Mouse (Mus musculus) liver, embryonic 11.5 days (tissue): ENCODE results near the gene Epb41. TPM values are rescaled to one million over a fixed set of nuclear protein-coding genes. Genes with fewer than 3 reads are reported as not detected.

ENCODE experiments used
- ATAC-seq: fragments of 200-750 bp; cut with Nextera tagmentation; replicated peaks from 2 replicates; pipeline ENCODE4 v1.8.0; 2017; ENCODE audit warnings: moderate number of reproducible peaks, mild to moderate bottlenecking, moderate TSS enrichment, moderate library complexity; ENCODE audit not compliant: low FRiP score
- DNase-seq: peaks from one replicate; pipeline ENCODE4 v3.0.0-alpha.2; 2017; ENCODE audit warnings: low spot score
- H3K27ac ChIP-seq: fragments of 300-500 bp; sonication (generic); 2 replicates; pipeline ENCODE4 v1.5.1; 2014; ENCODE audit warnings: mild to moderate bottlenecking, low read depth, low read length, control low read depth
- H3K27me3 ChIP-seq: fragments of 300-500 bp; sonication (generic); replicated peaks from 2 replicates; pipeline ENCODE4 v1.6.1; 2014; ENCODE audit warnings: low read length, mixed read lengths; ENCODE audit not compliant: control insufficient read depth, insufficient read depth
- H3K36me3 ChIP-seq: fragments of 300-500 bp; sonication (generic); 2 replicates; pipeline ENCODE4 v1.6.1; 2014; ENCODE audit warnings: mild to moderate bottlenecking, low read length, moderate library complexity, mixed read lengths; ENCODE audit not compliant: control insufficient read depth, insufficient read depth
- H3K4me1 ChIP-seq: fragments of 300-500 bp; sonication (generic); replicated peaks from 2 replicates; pipeline ENCODE4 v1.6.1; 2014; ENCODE audit warnings: low read length, mixed read lengths; ENCODE audit not compliant: control insufficient read depth, insufficient read depth
- H3K4me2 ChIP-seq: fragments of 300-500 bp; sonication (generic); 2 replicates; pipeline ENCODE4 v1.6.1; 2014; ENCODE audit warnings: mild to moderate bottlenecking, control low read depth, moderate library complexity
- H3K4me3 ChIP-seq: fragments of 300-500 bp; sonication (generic); 2 replicates; pipeline ENCODE4 v1.5.1; 2014; ENCODE audit warnings: low read depth, low read length, control low read depth
- H3K9ac ChIP-seq: fragments of 300-500 bp; sonication (generic); 2 replicates; pipeline ENCODE4 v1.6.1; 2014; ENCODE audit warnings: low read depth, low read length, control low read depth
- H3K9me3 ChIP-seq: fragments of 300-500 bp; sonication (generic); 2 replicates; pipeline ENCODE4 v1.6.1; 2016; ENCODE audit warnings: low read length, inconsistent platforms, mixed read lengths; ENCODE audit not compliant: control insufficient read depth
- WGBS: fragments of 180-500 bp; shearing (Covaris S2); extraction: QIAGEN DNeasy Blood & Tissue Kit; methylation state at CpG from one replicate; pipeline ENCODE4 v1.1.7; 2014; 5-methylcytosine and 5-hydroxymethylcytosine counted together
- polyA plus RNA-seq: library from polyadenylated mRNA; unstranded; fragments of >200 nt; fragmentation: Nextera tagmentation; extraction: Ambion mirVana; gene quantifications from 2 replicates; pipeline ENCODE4 v1.2.1, GENCODE M21; 2014

Epb41 gene
- polyA plus RNA-seq, 1 experiment from 2014 or later: 108 TPM

DNA sequence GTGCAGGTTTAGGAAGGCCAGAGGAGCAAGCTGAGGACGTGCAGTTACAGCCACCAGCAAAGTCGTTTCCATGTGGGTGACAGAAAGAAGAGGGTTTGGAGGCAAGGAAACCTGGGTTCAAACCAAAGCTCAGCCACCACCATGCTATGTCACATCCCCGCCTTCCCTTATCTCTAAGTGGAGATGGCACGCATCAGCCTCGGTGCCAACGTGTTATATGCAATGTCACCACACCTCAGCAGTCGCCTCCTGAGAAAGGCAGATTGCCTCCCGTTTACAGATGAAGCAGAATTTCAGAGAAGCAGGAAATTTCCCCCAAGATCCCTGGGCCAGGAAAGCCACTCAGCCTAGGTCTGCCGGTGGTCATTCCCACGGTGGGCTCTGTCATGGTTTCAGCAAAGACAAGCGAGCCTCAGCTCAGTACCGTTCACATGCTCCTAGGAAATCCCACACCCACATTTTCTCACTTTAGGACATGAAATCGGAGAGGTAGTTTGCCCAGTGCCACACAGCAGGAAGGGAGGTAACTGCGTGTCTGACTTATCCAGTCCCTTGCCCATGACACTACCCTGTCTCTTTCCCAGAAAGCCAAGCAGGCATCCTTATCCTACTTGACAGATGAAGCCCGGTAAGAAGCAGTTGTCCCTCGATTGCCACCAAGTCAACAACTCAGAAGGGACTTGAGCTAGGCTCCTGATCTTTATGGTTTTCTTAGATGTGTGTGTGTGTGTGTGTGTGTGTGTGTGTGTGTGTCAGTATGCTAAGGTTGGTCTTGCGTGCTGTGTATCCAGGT lies 14.9 kb downstream of the Epb41 start:
- Histone ChIP-seq H3K27ac (peak overlapping the region; percentile 70), H3K27me3 (no peaks in the 10 kb centered on the region), H3K9me3 (no peaks in the 10 kb centered on the region), H3K9ac (no peak overlapping the region), H3K4me1 (peaks cover 53% of the 10 kb centered on the region), H3K36me3 (no peaks in the 10 kb centered on the region; the same call in 1 of the 2 replicates), H3K4me2 (peak overlapping the region; percentile 48), H3K4me3 (no peak overlapping the region)
- whole genome bisulfite sequencing: 45% methylated on average over 17 of the region's 17 CpGs
- no peak for DNase-seq
- peak; percentile 67 for ATAC-seq

- DNase-seq (no peak), ATAC-seq (no peak)
- H3K4me3 ChIP-seq: no peak overlapping the region
- H3K36me3 ChIP-seq: no peaks in the 10 kb centered on the region; the same call in 1 of the 2 replicates
- H3K9me3 ChIP-seq: no peaks in the 10 kb centered on the region
- no peak overlapping the region for H3K27ac ChIP-seq
- no peak overlapping the region for H3K9ac ChIP-seq
- no peaks in the 10 kb centered on the region for H3K27me3 ChIP-seq
- H3K4me1 ChIP-seq: peaks cover 49% of the 10 kb centered on the region
- WGBS: 91% methylated on average over 2 of the region's 2 CpGs
- H3K4me2 ChIP-seq: peak overlapping the region; percentile 7; the same call in 1 of the 2 replicates
Observed at GRCm38 (mm10) chr4:132059541-132059940, 15.6 kb downstream of the Epb41 start.

DNA sequence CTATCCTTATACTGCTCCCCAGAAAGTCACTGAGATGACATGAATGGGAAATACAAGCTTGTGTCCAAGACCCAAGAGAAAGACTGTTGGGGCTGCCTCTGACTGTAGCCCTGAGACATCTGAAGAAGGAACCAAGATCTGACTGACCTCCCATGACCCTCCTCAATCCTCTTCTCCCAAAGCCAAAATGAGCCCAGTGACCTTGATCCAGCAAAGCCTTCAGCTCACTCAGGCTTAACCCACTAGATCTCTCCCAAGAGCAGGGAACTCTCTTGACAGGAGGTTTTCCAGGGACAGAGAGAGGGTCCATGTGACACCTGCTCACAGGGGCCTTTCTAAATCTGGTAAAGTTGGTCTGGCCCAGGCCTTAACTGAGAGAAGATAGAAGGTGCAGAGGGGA lies 17.8 kb downstream of the Epb41 start:
- Histone ChIP-seq H3K4me3 (no peak overlapping the region), H3K27ac (no peak overlapping the region), H3K9ac (no peak overlapping the region), H3K4me1 (peaks cover 32% of the 10 kb centered on the region), H3K9me3 (no peaks in the 10 kb centered on the region), H3K4me2 (no peak overlapping the region), H3K36me3 (no peaks in the 10 kb centered on the region; the same call in 1 of the 2 replicates), H3K27me3 (no peaks in the 10 kb centered on the region)
- DNase-seq (peak; percentile 28), ATAC-seq (no peak)

- peaks cover 30% of the 10 kb centered on the region for H3K4me1 ChIP-seq
- no peak overlapping the region for H3K9ac ChIP-seq
- 69% methylated on average over 10 of the region's 10 CpGs for WGBS
- no peaks in the 10 kb centered on the region for H3K27me3 ChIP-seq
- no peaks in the 10 kb centered on the region for H3K36me3 ChIP-seq
- no peak overlapping the region for H3K4me2 ChIP-seq
- H3K27ac ChIP-seq: no peak overlapping the region
- H3K4me3 ChIP-seq: no peak overlapping the region
- no peak for ATAC-seq
- H3K9me3 ChIP-seq: no peaks in the 10 kb centered on the region
- no peak for DNase-seq
Observed at GRCm38 (mm10) chr4:132051321-132052275, 23.5 kb downstream of the Epb41 start.

- Histone ChIP-seq H3K9me3 (no peaks in the 10 kb centered on the region), H3K36me3 (no peaks in the 10 kb centered on the region), H3K9ac (peak overlapping the region; percentile 41; the same call in 1 of the 2 replicates), H3K4me3 (peak overlapping the region; percentile 62), H3K27me3 (no peaks in the 10 kb centered on the region), H3K4me2 (peak overlapping the region; percentile 99), H3K4me1 (peaks cover 30% of the 10 kb centered on the region), H3K27ac (no peak overlapping the region)
- DNase-seq (no peak), ATAC-seq (no peak)
- WGBS: 10% methylated on average over 15 of the region's 15 CpGs
Observed at GRCm38 (mm10) chr4:132049549-132050200, 25.4 kb downstream of the Epb41 start.

GRCm38 (mm10) chr4:132048995-132049404 lies 26.1 kb downstream of the Epb41 start:
- Histone ChIP-seq H3K9me3 (no peaks in the 10 kb centered on the region), H3K27me3 (no peaks in the 10 kb centered on the region), H3K4me2 (peak overlapping the region; percentile 99), H3K4me1 (peaks cover 33% of the 10 kb centered on the region), H3K4me3 (peak overlapping the region; percentile 62), H3K27ac (peak overlapping the region; percentile 17), H3K9ac (peak overlapping the region; percentile 69), H3K36me3 (no peaks in the 10 kb centered on the region)
- DNase-seq: peak; percentile 86
- WGBS: under 1% methylated on average over 23 of the region's 46 CpGs
- ATAC-seq: peak; percentile 97

DNA sequence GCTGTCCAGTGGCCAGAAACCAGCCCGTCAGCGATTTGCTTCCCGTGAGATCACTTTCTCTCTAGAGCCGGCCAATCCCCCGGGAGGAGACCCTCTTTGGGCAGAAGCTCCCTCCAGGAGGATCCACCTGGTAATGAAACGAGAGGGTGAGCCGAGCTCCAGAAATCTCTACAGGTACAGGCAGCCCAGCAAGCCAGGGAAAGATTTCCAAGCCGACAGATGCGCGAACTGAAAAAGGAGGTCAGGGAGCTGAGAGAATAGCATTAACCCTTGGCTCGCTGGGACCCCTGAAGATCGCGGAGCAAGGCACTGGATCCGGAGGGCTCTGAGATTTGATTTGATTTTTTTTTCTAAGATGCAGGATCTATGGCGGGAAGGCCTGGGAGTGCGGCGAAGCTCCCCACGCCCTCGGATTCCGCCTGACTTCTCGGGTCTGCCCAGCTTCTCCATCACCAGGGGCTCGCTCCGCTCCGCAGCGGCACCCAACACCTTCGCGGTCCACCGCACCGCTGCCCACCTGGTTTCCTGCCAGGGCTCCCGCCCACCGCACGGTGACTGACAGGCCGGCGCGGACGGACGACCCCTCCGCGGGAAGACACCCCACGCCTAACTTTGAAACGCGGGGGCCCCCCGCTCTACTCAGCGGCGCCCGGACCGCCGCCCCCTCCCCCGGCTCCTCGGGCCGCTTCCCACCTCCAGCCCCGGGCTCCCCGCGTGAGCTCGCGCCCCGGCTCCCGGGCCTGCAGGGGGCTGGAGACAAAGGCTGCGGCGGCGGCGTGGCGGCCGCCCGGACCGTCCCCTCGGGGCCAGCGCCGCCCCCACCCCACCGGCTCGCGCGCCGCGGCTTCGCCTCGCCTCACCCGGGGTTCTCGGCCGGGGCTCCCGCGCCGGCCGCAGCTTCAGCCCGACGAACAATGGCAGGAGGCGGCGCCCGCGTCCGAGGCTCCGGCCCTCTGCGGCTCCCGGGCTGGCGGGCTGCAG lies 26.8 kb downstream of the Epb41 start:
- Histone ChIP-seq H3K4me2 (peak overlapping the region; percentile 99), H3K9ac (peak overlapping the region; percentile 69), H3K4me1 (peaks cover 35% of the 10 kb centered on the region), H3K9me3 (no peaks in the 10 kb centered on the region), H3K27me3 (no peaks in the 10 kb centered on the region), H3K27ac (peak overlapping the region; percentile 17), H3K36me3 (no peaks in the 10 kb centered on the region), H3K4me3 (peak overlapping the region; percentile 62)
- WGBS: 1% methylated on average over 82 of the region's 95 CpGs
- ATAC-seq (peak; percentile 36), DNase-seq (peak; percentile 63)
